Mouse (Mus musculus) neural tube, embryonic 12.5 days (tissue): ENCODE results near the gene Gprc5b. TPM values are rescaled to one million over a fixed set of nuclear protein-coding genes. Genes with fewer than 3 reads are reported as not detected.

Experiments used
- ATAC-seq: fragments of 200-750 bp; cut with Nextera tagmentation; 2 replicates; pipeline ENCODE4 v1.8.0; 2017; ENCODE audit warnings: low read depth, mild to moderate bottlenecking, moderate TSS enrichment, moderate library complexity; ENCODE audit not compliant: low FRiP score
- H3K27ac ChIP-seq: fragments of 300-500 bp; sonication (generic); 2 replicates; pipeline ENCODE4 v1.5.1; 2016
- H3K27me3 ChIP-seq: fragments of 300-500 bp; sonication (generic); replicated peaks from 2 replicates; pipeline ENCODE4 v1.6.1; 2016; ENCODE audit warnings: mild to moderate bottlenecking
- H3K36me3 ChIP-seq: fragments of 300-500 bp; sonication (generic); 2 replicates; pipeline ENCODE4 v1.6.1; 2016; ENCODE audit warnings: mild to moderate bottlenecking
- H3K4me1 ChIP-seq: fragments of 300-500 bp; sonication (generic); 2 replicates; pipeline ENCODE4 v1.6.1; 2016
- H3K4me2 ChIP-seq: fragments of 300-500 bp; sonication (generic); replicated peaks from 2 replicates; pipeline ENCODE4 v1.6.1; 2016; ENCODE audit warnings: mild to moderate bottlenecking
- H3K4me3 ChIP-seq: fragments of 300-500 bp; sonication (generic); 2 replicates; pipeline ENCODE4 v1.5.1; 2016
- H3K9ac ChIP-seq: fragments of 300-500 bp; sonication (generic); 2 replicates; pipeline ENCODE4 v1.6.1; 2016; ENCODE audit warnings: mild to moderate bottlenecking
- H3K9me3 ChIP-seq: fragments of 300-500 bp; sonication (generic); 2 replicates; pipeline ENCODE4 v1.6.1; 2016; ENCODE audit warnings: mild to moderate bottlenecking
- WGBS: fragments of 180-500 bp; shearing (Covaris S2); methylation state at CpG from one replicate; pipeline ENCODE4 v1.1.7; 2016; 5-methylcytosine and 5-hydroxymethylcytosine counted together
- polyA plus RNA-seq: library from polyadenylated mRNA; unstranded; fragments of >200 nt; fragmentation: Nextera tagmentation; extraction: Ambion mirVana; gene quantifications from 2 replicates; pipeline ENCODE4 v1.2.1, GENCODE M21; 2016

Gprc5b gene
- polyA plus RNA-seq: 10.3 and 14.4 TPM in 2 replicates

DNA sequence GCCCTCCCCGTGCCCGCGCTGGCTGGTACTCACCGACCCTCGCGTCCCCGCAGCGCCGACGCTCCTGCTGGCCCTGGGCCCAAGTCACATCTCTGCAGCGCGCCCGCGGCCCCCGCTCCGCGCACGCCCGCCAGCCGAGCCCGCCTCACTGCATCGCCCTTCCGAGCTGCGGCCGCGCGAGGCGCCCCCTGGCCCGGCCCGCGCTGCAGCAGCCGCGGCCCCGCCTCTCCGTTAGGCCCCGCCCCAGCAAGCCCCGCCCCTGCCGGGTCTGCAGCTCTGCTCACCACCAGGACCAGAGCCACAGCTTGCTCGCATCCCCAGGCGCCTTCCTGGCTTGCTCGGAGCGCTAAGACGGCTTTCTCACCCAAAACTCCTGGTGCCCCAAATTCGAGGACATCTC, at the start of gene Gprc5b:
Gene Gprc5b (minus strand): TSS at position 205 of the 400 bp plus-strand sequence.
- Histone ChIP-seq H3K4me3 (peak within 1 kb of the TSS; percentile 66), H3K27ac (peak within 1 kb of the TSS; percentile 72), H3K9me3 (no peaks in the 10 kb centered on the region), H3K4me1 (peaks cover 57% of the 10 kb centered on the region), H3K9ac (peak within 1 kb of the TSS; percentile 74), H3K36me3 (no peaks in the 10 kb centered on the region), H3K4me2 (peak within 1 kb of the TSS; percentile 80), H3K27me3 (no peaks in the 10 kb centered on the region)
- ATAC-seq: peak; percentile 81
- under 1% methylated on average over 44 of the region's 44 CpGs for WGBS

GRCm38 (mm10) chr7:119041502-119041901, 46.5 kb upstream of the Gprc5b start:
- Histone ChIP-seq H3K4me3 (no peak overlapping the region), H3K27me3 (no peaks in the 10 kb centered on the region), H3K27ac (no peak overlapping the region), H3K4me2 (no peak overlapping the region), H3K4me1 (no peaks in the 10 kb centered on the region), H3K9ac (no peak overlapping the region), H3K9me3 (no peaks in the 10 kb centered on the region), H3K36me3 (no peaks in the 10 kb centered on the region)
- ATAC-seq: no peak

- Histone ChIP-seq H3K36me3 (no peaks in the 10 kb centered on the region), H3K4me1 (no peaks in the 10 kb centered on the region), H3K27ac (no peak overlapping the region), H3K4me3 (no peak overlapping the region), H3K9ac (no peak overlapping the region), H3K4me2 (no peak overlapping the region), H3K9me3 (no peaks in the 10 kb centered on the region), H3K27me3 (no peaks in the 10 kb centered on the region)
- no peak for ATAC-seq
Observed at GRCm38 (mm10) chr7:119037581-119037980, 42.6 kb upstream of the Gprc5b start.

GRCm38 (mm10) chr7:119034243-119034961, 39.4 kb upstream of the Gprc5b start:
- Histone ChIP-seq H3K27ac (no peak overlapping the region), H3K9me3 (no peaks in the 10 kb centered on the region), H3K4me3 (no peak overlapping the region), H3K4me1 (no peaks in the 10 kb centered on the region), H3K36me3 (no peaks in the 10 kb centered on the region), H3K4me2 (no peak overlapping the region), H3K27me3 (no peaks in the 10 kb centered on the region), H3K9ac (no peak overlapping the region)
- 73% methylated on average over 15 of the region's 15 CpGs for WGBS
- no peak for ATAC-seq

DNA sequence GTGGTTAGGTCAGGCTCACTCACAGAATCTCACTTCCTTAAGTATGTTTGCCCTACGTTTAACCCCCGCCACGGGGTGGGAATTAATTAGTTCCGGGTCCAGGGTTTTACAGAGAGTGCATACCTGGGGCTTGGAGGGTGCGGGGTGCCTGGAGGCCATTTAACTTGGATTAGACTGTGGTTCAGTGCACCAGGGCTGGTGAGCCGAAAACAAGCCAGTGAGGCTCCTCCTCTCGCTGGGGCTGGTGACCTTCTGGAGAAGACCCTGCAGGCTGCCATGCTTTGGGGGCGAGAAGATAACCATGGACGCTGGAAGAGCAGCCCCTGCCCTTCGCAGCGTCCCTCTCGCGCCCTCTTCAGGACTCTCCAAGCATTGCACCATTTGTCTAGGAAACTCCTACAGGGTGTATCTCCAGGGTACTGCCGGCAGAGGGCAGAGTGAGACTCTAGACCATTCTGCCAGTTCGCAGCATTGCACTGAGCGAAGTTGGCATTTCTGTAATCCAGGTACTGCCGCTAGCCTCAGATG, 28.4 kb upstream of the Gprc5b start:
- H3K9me3 ChIP-seq: no peaks in the 10 kb centered on the region
- no peaks in the 10 kb centered on the region for H3K36me3 ChIP-seq
- no peaks in the 10 kb centered on the region for H3K27me3 ChIP-seq
- no peak overlapping the region for H3K27ac ChIP-seq
- no peak overlapping the region for H3K4me3 ChIP-seq
- no peaks in the 10 kb centered on the region for H3K4me1 ChIP-seq
- 30% methylated on average over 17 of the region's 17 CpGs for WGBS
- ATAC-seq: peak; percentile 31; the same call in 1 of the 2 replicates
- no peak overlapping the region for H3K4me2 ChIP-seq
- no peak overlapping the region for H3K9ac ChIP-seq

GRCm38 (mm10) chr7:119022238-119023156, 27.5 kb upstream of the Gprc5b start:
- H3K9me3 ChIP-seq: no peaks in the 10 kb centered on the region
- no peak overlapping the region for H3K4me2 ChIP-seq
- H3K9ac ChIP-seq: no peak overlapping the region
- WGBS: 82% methylated on average over 19 of the region's 19 CpGs
- H3K4me3 ChIP-seq: no peak overlapping the region
- no peaks in the 10 kb centered on the region for H3K4me1 ChIP-seq
- no peak for ATAC-seq
- H3K27me3 ChIP-seq: no peaks in the 10 kb centered on the region
- H3K27ac ChIP-seq: no peak overlapping the region
- no peaks in the 10 kb centered on the region for H3K36me3 ChIP-seq

DNA sequence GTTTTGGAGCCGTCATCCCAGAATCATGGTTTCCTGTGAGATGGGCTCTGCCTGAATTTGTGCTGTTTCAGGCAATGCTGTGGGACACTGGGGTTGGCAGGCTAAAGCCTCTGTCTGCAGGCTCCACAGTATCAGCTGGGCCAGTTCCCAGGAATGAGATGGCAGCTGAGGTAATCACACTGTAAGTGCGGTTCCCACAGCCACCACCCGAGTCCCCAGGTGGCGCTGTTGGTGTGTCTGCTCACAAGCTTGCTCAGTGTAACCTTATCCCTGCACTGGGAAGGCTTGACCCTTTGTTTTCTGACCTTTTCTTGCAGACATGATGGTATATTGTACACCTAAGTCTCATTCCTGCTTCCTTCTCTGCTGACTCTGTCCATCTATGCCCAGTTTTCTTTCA, 24.5 kb upstream of the Gprc5b start:
- Histone ChIP-seq H3K4me1 (no peaks in the 10 kb centered on the region), H3K27me3 (no peaks in the 10 kb centered on the region), H3K4me2 (no peak overlapping the region), H3K27ac (no peak overlapping the region), H3K9ac (no peak overlapping the region), H3K36me3 (no peaks in the 10 kb centered on the region), H3K4me3 (no peak overlapping the region), H3K9me3 (no peaks in the 10 kb centered on the region)
- WGBS: 15% methylated on average over 4 of the region's 4 CpGs
- ATAC-seq: peak; percentile 80

GRCm38 (mm10) chr7:119015736-119016135, 20.7 kb upstream of the Gprc5b start:
- Histone ChIP-seq H3K27ac (no peak overlapping the region), H3K9me3 (no peaks in the 10 kb centered on the region), H3K27me3 (0 out of 2 replicates have a peak, but pooled peaks cover 5% of the 10 kb centered on the region), H3K4me3 (no peak overlapping the region), H3K36me3 (no peaks in the 10 kb centered on the region), H3K4me2 (no peak overlapping the region), H3K9ac (no peak overlapping the region), H3K4me1 (no peaks in the 10 kb centered on the region)
- ATAC-seq: no peak
- 0% methylated on average over 3 of the region's 3 CpGs for WGBS

DNA sequence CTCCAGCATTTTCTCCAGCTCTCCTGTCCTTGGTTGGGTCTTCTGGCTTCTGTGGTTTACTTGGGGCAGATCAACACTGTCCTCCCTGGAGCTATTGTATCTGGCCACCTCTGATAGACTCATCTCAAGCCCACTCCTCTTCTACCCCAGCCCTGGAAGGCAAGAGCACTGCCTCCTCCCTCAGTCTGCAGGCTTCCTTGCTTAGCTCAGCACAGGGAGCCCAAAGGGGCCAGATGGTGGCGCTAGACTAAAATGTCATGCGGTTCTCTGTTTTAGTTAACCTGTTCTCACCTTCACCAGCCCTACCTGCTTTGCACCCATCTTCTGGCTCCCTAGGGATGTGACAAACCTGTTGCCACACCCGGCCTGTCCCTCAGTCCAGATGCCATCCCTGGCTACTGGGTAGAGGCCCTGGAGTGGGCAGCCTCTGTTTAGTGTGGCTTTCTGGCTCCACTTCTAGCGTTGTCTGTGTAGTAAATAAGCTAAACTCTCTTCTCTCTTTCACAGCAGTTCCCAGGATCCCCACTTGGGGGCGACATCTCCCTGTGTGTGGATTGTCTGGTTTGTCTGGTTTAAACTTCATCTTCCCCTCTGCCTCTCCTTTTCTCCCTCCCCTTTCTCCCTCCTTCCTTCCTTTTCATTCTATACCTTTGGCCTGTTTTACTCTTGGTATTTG, 16.0 kb upstream of the Gprc5b start:
- H3K27ac ChIP-seq: no peak overlapping the region

DNA sequence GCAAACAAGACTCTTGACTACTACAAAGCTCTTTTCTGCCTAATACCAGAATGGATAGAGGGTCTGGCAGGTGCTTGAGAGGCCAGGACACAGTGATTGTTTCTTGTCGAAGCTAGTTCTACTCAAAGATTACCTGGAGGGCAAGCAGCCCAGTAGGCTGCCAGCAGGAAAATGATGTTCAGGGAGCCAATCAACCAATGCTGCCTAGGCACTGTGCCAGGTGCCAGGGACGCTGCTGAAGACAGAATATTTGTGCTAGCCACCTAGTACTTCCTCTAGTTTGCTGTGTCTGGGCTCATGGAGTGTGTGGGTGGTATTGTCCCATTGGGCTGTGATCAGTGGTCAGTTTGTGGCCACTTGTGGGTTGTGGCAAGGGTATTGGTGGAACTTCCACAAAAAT, 7.5 kb upstream of the Gprc5b start:
- Histone ChIP-seq H3K36me3 (no peaks in the 10 kb centered on the region), H3K4me3 (no peak overlapping the region), H3K27ac (no peak overlapping the region), H3K4me2 (no peak overlapping the region), H3K9me3 (no peaks in the 10 kb centered on the region), H3K27me3 (no peaks in the 10 kb centered on the region), H3K4me1 (no peaks in the 10 kb centered on the region), H3K9ac (no peak overlapping the region)
- 70% methylated on average over 2 of the region's 2 CpGs for WGBS
- no peak for ATAC-seq

More for the DNA sequence above, 16.0 kb upstream of the Gprc5b start:
- ATAC-seq: no peak
- no peaks in the 10 kb centered on the region for H3K4me1 ChIP-seq
- no peaks in the 10 kb centered on the region for H3K36me3 ChIP-seq
- H3K9ac ChIP-seq: no peak overlapping the region
- no peaks in the 10 kb centered on the region for H3K9me3 ChIP-seq
- 21% methylated on average over 5 of the region's 5 CpGs for WGBS
- H3K4me2 ChIP-seq: no peak overlapping the region
- 0 out of 2 replicates have a peak, but pooled peaks cover 5% of the 10 kb centered on the region for H3K27me3 ChIP-seq
- H3K4me3 ChIP-seq: no peak overlapping the region

- ATAC-seq: no peak
- Histone ChIP-seq H3K4me3 (no peak overlapping the region), H3K36me3 (no peaks in the 10 kb centered on the region), H3K9ac (no peak overlapping the region), H3K27ac (no peak overlapping the region), H3K9me3 (no peaks in the 10 kb centered on the region), H3K27me3 (no peaks in the 10 kb centered on the region), H3K4me1 (no peaks in the 10 kb centered on the region), H3K4me2 (no peak overlapping the region)
- 71% methylated on average over 2 of the region's 2 CpGs for WGBS
Observed at GRCm38 (mm10) chr7:119001965-119002364, 7.0 kb upstream of the Gprc5b start.

DNA sequence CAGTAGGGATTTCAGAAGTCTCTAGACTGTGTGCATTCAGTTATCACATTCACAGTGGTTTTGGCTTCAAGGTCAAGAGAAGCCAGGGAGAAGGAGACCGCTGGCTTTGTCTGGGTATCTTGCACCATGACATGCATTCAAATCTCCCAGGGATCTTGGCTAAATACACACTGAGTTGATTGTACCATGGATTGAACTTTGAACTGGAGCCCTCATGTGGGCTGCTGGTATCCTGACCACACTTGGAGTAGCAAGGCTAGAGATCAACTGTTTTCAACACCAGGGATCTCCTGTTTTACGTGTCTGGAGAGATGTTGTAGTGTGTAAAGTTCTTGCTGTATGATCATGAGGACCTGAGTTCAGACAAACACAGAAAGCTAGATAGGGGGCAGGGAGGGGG, 4.8 kb upstream of the Gprc5b start:
- H3K4me1 ChIP-seq: peaks cover 10% of the 10 kb centered on the region
- no peak overlapping the region for H3K4me3 ChIP-seq
- no peak overlapping the region for H3K9ac ChIP-seq
- no peak overlapping the region for H3K4me2 ChIP-seq
- no peaks in the 10 kb centered on the region for H3K36me3 ChIP-seq
- 80% methylated on average over 2 of the region's 2 CpGs for WGBS
- no peak overlapping the region for H3K27ac ChIP-seq
- no peaks in the 10 kb centered on the region for H3K27me3 ChIP-seq
- H3K9me3 ChIP-seq: no peaks in the 10 kb centered on the region
- no peak for ATAC-seq
